Mouse (Mus musculus): ENCODE measurements around the gene Foxf1. TPM values are rescaled to one million over a fixed set of nuclear protein-coding genes. Genes with fewer than 3 reads are reported as not detected.

Gene Foxf1
- polyA plus RNA-seq (2015; fragmentation: Illumina TruSeq; extraction: RNeasy Lipid Tissue Mini Kit (QIAGEN cat#74804); ENCODE audit: insufficient read depth, low replicate concordance) = 2.0 TPM

DNA sequence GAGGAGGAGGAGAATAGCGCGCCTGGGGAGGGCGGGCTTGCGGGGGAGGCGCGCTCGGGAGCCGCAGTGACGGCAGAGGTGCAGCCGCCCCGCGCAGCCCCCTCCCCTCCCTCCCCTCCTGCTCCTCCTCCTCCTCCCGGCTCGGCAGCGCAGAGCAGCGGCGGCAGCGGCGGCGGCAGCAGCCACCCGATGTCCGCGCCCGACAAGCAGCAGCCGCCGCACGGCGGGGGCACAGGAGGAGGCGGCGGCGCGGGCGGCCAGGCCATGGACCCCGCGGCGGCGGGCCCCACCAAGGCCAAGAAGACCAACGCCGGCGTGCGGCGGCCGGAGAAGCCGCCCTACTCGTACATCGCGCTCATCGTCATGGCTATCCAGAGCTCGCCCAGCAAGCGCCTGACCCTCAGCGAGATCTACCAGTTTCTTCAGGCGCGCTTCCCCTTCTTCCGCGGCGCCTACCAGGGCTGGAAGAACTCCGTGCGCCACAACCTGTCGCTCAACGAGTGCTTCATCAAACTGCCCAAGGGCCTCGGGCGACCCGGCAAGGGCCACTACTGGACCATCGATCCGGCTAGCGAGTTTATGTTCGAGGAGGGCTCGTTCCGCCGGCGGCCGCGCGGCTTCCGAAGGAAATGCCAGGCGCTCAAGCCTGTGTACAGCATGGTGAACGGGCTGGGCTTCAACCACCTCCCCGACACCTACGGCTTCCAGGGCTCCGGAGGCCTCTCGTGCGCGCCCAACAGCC, at the start of gene Foxf1:
Foxf1 (plus strand) TSS at position 177 of the 742 bp plus-strand sequence.

DNA sequence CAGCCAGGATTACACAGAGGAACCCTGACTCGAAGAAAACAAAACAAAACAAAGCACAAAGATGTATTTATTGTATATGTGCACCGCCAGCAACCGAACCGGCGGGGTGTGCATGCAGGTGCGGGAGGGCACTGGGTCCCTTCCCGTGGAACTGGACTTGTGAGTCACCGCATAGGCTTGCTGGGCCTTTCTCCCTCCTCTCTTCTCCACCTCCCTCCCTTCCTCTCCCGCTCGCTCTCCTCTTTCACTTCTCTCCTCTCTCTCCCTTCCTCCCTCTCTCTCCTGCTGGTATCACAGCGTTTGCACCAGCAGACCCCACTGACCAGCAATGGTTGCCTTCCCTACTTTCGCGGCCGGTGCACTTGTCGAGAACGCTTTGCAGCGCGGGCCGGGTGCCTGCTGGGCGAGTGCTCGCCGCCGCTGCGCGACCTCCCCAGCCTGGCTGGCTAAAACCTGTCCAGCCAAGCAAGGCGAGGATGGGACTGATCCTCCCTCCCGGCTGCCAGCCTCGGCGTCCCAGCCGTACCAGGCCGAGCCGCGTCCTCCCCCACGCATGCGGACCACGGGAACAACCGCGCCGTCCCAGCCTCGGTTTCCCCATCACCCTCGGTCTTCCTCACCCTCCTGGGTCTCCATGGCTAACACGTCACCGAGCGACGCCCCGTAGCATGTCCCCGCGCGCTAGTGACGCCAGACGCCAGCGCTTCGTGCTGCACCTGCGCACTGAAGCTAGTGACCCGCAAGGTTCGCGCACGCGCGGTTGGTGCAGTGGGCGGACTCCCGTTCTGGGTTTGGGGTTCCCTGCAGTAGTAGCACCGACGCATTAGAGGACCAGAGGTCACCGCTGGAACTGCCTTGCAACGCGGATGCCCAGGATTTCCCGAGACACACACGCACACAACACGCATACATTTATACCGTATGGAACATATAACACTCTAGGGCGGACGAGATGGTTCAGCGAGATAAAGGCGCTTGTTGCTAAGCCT, 23.8 kb downstream of the Foxf1 start, which contains the start of gene Mthfsd:
Mthfsd (minus strand) TSS at position 725 of the 989 bp plus-strand sequence.

DNA sequence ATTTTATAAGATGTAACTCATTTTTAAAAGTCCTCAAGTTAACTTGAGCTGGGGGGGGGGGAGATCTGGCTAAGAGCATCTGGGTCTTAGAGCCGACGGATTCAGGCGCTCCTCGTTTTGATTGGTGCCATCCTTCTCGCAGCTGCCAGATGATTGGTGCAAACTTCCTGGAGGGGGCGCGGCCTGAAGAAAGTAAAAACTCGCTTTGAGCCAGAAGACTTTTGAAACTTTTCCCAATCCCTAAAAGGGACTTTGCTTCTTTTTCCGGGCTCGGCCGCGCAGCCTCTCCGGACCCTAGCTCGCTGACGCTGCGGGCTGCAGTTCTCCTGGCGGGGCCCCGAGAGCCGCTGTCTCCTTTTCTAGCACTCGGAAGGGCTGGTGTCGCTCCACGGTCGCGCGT, 31.8 kb downstream of the Foxf1 start, which contains the start of gene Foxc2:
Foxc2 (plus strand) TSS at position 224 of the 400 bp plus-strand sequence.

GRCm38 (mm10) chr8:121127756-121128375, 43.7 kb downstream of the Foxf1 start, which contains the start of gene Foxl1:
Foxl1 (plus strand) TSS chr8:121127940.

Other genes with a start within 250 kb of the Foxf1 start
- gene Mthfsd, start 24.0 kb downstream of the Foxf1 start, polyA plus RNA-seq (2015; fragmentation: Illumina TruSeq; extraction: RNeasy Lipid Tissue Mini Kit (QIAGEN cat#74804); ENCODE audit: insufficient read depth, low replicate concordance) = 21.2 TPM
- gene Foxc2, start 31.8 kb downstream of the Foxf1 start, polyA plus RNA-seq (2015; fragmentation: Illumina TruSeq; extraction: RNeasy Lipid Tissue Mini Kit (QIAGEN cat#74804); ENCODE audit: insufficient read depth, low replicate concordance) = 0.08 TPM
- gene Foxl1, start 43.6 kb downstream of the Foxf1 start, polyA plus RNA-seq (2015; fragmentation: Illumina TruSeq; extraction: RNeasy Lipid Tissue Mini Kit (QIAGEN cat#74804); ENCODE audit: insufficient read depth, low replicate concordance) = not detected

All from spleen, adult 10 weeks (tissue).